Mouse (Mus musculus): ENCODE measurements around the gene Golm1. TPM values are rescaled to one million over a fixed set of nuclear protein-coding genes. Genes with fewer than 3 reads are reported as not detected.

Gene Golm1
- polyA plus RNA-seq, 1 experiment from 2014 or later, result 134 TPM

DNA sequence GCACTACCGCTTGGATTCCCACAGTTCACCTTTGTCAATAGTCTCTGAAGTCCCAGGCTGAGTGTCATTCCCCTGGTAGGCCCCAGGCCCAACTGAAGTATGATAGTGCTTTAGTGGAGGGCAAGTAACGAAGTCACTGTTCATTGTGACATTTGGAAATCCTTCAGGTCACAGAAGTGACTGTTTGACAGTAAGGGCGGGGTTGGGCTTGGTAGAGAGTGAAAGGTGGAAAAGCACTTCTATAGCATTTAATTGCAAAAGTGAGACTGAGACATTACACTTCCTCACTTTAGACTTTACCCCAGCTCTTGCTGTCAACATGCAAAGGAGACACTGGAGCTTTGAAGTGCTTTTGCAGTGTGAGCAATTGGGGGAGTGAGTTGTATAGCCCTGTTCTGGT, 18.4 kb upstream of the Golm1 start, which contains the start of gene 4921517D22Rik:
4921517D22Rik (minus strand) TSS at position 101 of the 400 bp plus-strand sequence.
- 85% methylated on average over 3 of the region's 3 CpGs for WGBS
- Histone ChIP-seq H3K36me3 (no peaks in the 10 kb centered on the region), H3K9me3 (no peaks in the 10 kb centered on the region), H3K4me3 (no peak within 1 kb of the TSS), H3K9ac (replicated peaks) (no peak within 1 kb of the TSS), H3K4me1 (no peaks in the 10 kb centered on the region), H3K4me2 (replicated peaks) (no peak within 1 kb of the TSS), H3K27ac (replicated peaks) (no peak within 1 kb of the TSS), H3K27me3 (0 out of 2 replicates have a peak, but pooled peaks cover 10% of the 10 kb centered on the region)
- ATAC-seq (ENCODE audit: low FRiP score, low read depth), result no peak

DNA sequence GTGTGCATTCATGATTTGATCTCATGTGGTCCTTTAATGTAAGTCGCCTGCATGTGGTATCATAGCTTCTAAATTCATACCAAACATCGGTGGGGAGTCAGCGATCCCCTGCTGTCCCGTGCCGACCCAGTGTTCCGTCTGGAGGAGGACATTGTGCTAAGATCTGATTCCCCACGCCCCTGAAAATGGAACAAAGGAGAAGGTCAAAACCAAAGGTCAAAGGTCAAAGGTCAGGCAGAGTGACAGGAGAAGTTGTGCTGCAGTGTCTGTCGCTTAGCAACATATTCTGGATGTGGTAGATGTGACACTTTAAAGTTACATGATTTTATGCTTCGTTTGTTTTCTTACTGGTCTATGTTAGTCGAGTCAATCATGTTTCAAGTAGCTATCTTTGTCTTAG, 15.9 kb upstream of the Golm1 start:
- no peaks in the 10 kb centered on the region for H3K9me3 ChIP-seq
- no peak overlapping the region for H3K4me3 ChIP-seq
- WGBS, result 23% methylated on average over 10 of the region's 10 CpGs
- no peak overlapping the region for H3K4me2 ChIP-seq (replicated peaks)
- H3K27me3 ChIP-seq, result 0 out of 2 replicates have a peak, but pooled peaks cover 8% of the 10 kb centered on the region
- H3K9ac ChIP-seq (replicated peaks), result no peak overlapping the region
- no peak overlapping the region for H3K27ac ChIP-seq (replicated peaks)
- no peaks in the 10 kb centered on the region for H3K4me1 ChIP-seq
- ATAC-seq (ENCODE audit: low FRiP score, low read depth), result no peak
- no peaks in the 10 kb centered on the region for H3K36me3 ChIP-seq

DNA sequence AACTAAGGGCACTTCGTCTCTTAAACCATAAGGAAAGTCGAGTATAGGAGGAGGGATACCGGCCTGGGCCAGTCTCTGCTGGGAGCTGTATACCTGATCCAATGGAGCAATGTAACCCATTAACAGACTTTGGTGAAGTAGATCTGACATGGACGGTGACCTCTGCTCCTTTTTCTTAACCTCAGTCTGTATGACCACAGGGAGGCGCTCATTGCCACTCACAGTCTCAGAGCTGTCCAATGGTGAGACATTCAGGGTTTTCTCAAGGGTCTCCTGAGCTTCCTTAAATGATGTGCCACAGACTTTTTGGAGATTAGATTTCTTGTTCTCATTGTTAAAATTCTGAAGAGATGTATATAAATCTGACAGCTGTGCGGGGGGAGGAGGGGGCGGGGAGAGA, 15.0 kb upstream of the Golm1 start:
- Histone ChIP-seq H3K4me2 (replicated peaks) (no peak overlapping the region), H3K27me3 (0 out of 2 replicates have a peak, but pooled peaks cover 8% of the 10 kb centered on the region), H3K9me3 (no peaks in the 10 kb centered on the region), H3K36me3 (no peaks in the 10 kb centered on the region), H3K4me1 (no peaks in the 10 kb centered on the region), H3K4me3 (no peak overlapping the region), H3K27ac (replicated peaks) (no peak overlapping the region), H3K9ac (replicated peaks) (no peak overlapping the region)
- no peak for ATAC-seq (ENCODE audit: low FRiP score, low read depth)
- WGBS, result 83% methylated on average over 7 of the region's 7 CpGs

DNA sequence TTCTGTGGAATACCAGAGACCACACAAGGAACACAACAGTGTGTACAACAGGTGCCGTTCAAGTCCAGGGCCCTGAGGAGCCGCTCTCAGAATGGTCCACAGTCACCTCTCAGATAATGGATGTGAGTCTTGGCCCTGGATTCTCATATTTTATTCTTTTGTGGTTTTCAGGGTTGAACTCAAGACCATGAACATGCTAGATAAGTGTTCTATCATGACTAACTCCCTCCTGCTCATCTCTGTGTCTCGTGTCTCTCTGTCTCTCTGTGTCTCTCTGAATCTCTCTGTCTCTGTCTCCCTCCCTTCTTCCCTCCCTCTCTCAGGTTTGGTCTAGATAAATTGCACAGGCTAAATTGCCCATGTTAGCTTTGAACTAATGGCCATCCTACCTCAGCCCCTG, 14.2 kb upstream of the Golm1 start:
- Histone ChIP-seq H3K9me3 (no peaks in the 10 kb centered on the region), H3K9ac (replicated peaks) (no peak overlapping the region), H3K4me2 (replicated peaks) (no peak overlapping the region), H3K27me3 (0 out of 2 replicates have a peak, but pooled peaks cover 8% of the 10 kb centered on the region), H3K27ac (replicated peaks) (no peak overlapping the region), H3K36me3 (no peaks in the 10 kb centered on the region), H3K4me1 (no peaks in the 10 kb centered on the region), H3K4me3 (no peak overlapping the region)
- no peak for ATAC-seq (ENCODE audit: low FRiP score, low read depth)
- WGBS, result 95% methylated on average over 3 of the region's 3 CpGs

DNA sequence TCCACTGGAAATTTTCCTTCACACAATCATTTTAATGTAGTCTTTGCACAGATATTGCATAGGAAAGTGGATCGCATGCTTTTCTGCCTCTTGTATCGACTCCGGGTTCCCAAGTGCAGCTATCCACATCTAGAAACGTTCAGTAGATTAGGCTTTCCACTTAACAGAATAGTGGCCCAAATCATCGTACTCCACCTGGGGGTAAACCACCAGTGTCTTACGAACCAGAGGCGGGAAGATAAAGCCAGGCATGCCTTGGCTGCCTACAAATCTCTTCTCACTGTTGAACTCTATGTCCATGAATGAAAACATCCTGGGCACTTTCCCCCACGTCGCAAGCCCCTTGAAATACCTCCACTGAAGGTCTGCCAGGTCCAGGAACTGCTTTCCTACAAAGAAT, 13.7 kb upstream of the Golm1 start:
- Histone ChIP-seq H3K36me3 (no peaks in the 10 kb centered on the region), H3K27me3 (0 out of 2 replicates have a peak, but pooled peaks cover 8% of the 10 kb centered on the region)
- WGBS, result 88% methylated on average over 9 of the region's 9 CpGs

DNA sequence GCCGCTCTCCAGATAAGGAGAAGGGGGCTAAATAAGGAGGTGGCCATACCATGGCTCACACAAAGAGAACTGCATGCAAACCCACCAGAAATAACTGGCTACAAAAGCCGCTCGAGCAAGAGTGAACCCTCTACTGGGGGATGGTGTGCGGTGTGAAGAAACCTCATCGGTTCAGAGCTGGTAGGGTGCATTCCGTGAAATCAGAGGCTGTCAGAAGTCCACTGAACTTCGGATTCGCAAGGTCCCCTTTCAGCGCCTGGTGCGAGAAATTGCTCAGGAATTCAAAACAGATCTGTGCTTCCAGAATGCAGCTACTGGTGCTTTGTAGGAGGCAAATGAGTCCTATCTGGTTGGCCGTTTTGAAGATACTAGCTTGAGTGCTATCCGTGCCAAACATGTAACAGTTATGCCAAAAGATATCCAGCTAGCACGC, 12.7 kb upstream of the Golm1 start:
- ATAC-seq (ENCODE audit: low FRiP score, low read depth), result no peak
- Histone ChIP-seq H3K4me3 (no peak overlapping the region), H3K4me2 (replicated peaks) (no peak overlapping the region), H3K9me3 (no peaks in the 10 kb centered on the region), H3K27me3 (0 out of 2 replicates have a peak, but pooled peaks cover 1% of the 10 kb centered on the region), H3K4me1 (no peaks in the 10 kb centered on the region), H3K36me3 (no peaks in the 10 kb centered on the region), H3K27ac (replicated peaks) (no peak overlapping the region), H3K9ac (replicated peaks) (no peak overlapping the region)
- 69% methylated on average over 13 of the region's 13 CpGs for WGBS

More for the DNA sequence above, 13.7 kb upstream of the Golm1 start:
- Histone ChIP-seq H3K4me1 (no peaks in the 10 kb centered on the region), H3K4me3 (no peak overlapping the region), H3K9ac (replicated peaks) (no peak overlapping the region), H3K4me2 (replicated peaks) (no peak overlapping the region), H3K9me3 (no peaks in the 10 kb centered on the region), H3K27ac (replicated peaks) (no peak overlapping the region)
- no peak for ATAC-seq (ENCODE audit: low FRiP score, low read depth)

DNA sequence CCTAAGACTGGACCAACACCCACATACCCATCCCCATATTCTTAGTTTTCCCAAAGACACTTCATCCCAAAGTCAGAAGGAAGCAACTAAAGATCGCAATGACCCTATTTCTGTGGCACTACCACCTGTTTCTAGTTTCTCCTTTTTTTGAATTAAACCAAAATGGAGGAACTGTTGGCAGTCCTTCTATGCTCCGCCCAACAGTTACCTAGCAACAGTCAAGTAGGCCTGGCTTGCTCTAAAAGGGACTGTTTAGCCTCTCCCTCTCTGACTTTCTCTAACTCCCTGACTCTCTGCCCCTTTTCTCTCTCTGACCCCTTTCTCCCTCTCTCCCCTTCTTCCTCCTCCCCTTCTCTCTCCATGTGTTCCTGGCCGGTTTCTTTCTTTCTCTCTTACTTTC, 9.6 kb upstream of the Golm1 start:
- H3K4me3 ChIP-seq, result no peak overlapping the region
- H3K27ac ChIP-seq (replicated peaks), result no peak overlapping the region
- 0 out of 2 replicates have a peak, but pooled peaks cover 3% of the 10 kb centered on the region for H3K27me3 ChIP-seq
- no peaks in the 10 kb centered on the region for H3K36me3 ChIP-seq
- no peak overlapping the region for H3K4me2 ChIP-seq (replicated peaks)
- H3K9me3 ChIP-seq, result no peaks in the 10 kb centered on the region
- H3K4me1 ChIP-seq, result no peaks in the 10 kb centered on the region
- H3K9ac ChIP-seq (replicated peaks), result no peak overlapping the region
- no peak for ATAC-seq (ENCODE audit: low FRiP score, low read depth)
- 82% methylated on average over 3 of the region's 3 CpGs for WGBS

DNA sequence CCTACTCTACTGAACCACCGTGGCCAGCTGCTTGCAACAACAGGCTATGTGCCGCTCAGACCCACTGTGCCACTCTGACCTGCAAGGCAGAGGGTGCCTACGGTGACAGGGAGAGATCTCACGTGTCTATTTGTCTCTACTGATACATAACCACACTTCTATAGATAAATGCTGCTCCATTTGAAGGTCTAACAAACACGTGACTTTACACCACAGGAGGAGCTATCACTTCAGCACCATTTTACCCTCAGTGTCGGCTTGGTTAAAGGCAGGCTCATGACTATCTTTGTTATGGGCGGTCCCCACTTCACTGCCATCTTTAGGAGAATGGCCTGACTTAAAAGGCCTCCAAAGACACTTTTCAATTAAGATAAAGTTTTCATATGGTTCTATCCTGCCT, 7.0 kb upstream of the Golm1 start:
- Histone ChIP-seq H3K27me3 (0 out of 2 replicates have a peak, but pooled peaks cover 3% of the 10 kb centered on the region), H3K4me3 (no peak overlapping the region), H3K36me3 (no peaks in the 10 kb centered on the region), H3K4me1 (no peaks in the 10 kb centered on the region), H3K9me3 (no peaks in the 10 kb centered on the region), H3K9ac (replicated peaks) (no peak overlapping the region), H3K4me2 (replicated peaks) (no peak overlapping the region), H3K27ac (replicated peaks) (no peak overlapping the region)
- ATAC-seq (ENCODE audit: low FRiP score, low read depth), result no peak
- 45% methylated on average over 7 of the region's 7 CpGs for WGBS

DNA sequence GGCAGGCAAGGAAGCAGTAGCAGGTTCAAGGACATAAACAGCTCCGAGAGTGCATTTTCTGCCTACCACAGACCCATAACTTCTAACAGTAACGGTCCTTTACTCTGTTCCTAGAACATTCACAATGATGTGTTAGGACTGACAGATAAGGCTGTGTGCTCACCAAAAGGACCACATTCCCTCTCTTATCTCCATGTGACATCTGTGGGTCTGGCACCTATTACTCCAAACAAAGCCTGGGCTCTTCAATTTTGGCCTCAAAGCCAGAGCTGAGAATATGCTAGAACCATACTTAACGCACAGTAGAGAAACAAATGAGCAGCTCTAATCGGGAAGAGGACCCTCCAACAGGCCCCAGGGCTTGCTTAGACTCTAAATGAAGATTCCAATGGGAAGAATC, 4.3 kb upstream of the Golm1 start:
- H3K27ac ChIP-seq (replicated peaks), result no peak overlapping the region
- H3K4me2 ChIP-seq (replicated peaks), result no peak overlapping the region
- H3K27me3 ChIP-seq, result 0 out of 2 replicates have a peak, but pooled peaks cover 3% of the 10 kb centered on the region
- H3K9ac ChIP-seq (replicated peaks), result no peak overlapping the region
- no peaks in the 10 kb centered on the region for H3K4me1 ChIP-seq
- no peaks in the 10 kb centered on the region for H3K36me3 ChIP-seq
- WGBS, result 82% methylated on average over 4 of the region's 4 CpGs
- ATAC-seq (ENCODE audit: low FRiP score, low read depth), result no peak
- no peaks in the 10 kb centered on the region for H3K9me3 ChIP-seq
- H3K4me3 ChIP-seq, result no peak overlapping the region

DNA sequence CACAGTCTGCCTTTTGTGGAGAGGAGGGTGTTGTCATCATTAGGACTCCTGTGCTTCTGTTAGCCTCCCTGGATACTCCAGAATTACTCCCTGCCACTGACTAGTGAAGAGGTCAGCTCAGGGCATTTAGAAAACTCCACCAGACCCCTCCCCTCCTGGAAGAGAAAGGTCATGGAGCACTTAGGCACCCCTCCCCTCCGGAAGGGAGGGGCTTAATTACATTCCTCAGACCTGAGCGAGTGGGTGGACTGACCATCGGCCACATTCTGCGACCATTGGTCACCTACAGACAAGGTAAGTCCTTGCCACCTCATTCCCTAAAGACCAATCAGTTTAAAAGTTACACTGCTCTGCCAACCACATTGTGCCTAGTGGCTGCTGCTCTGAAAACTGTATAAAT, 3.7 kb upstream of the Golm1 start:
- Histone ChIP-seq H3K27ac (replicated peaks) (no peak overlapping the region), H3K9me3 (no peaks in the 10 kb centered on the region), H3K36me3 (no peaks in the 10 kb centered on the region), H3K9ac (replicated peaks) (no peak overlapping the region), H3K4me1 (no peaks in the 10 kb centered on the region), H3K4me2 (replicated peaks) (no peak overlapping the region), H3K27me3 (0 out of 2 replicates have a peak, but pooled peaks cover 3% of the 10 kb centered on the region), H3K4me3 (no peak overlapping the region)
- no peak for ATAC-seq (ENCODE audit: low FRiP score, low read depth)
- 64% methylated on average over 4 of the region's 4 CpGs for WGBS

DNA sequence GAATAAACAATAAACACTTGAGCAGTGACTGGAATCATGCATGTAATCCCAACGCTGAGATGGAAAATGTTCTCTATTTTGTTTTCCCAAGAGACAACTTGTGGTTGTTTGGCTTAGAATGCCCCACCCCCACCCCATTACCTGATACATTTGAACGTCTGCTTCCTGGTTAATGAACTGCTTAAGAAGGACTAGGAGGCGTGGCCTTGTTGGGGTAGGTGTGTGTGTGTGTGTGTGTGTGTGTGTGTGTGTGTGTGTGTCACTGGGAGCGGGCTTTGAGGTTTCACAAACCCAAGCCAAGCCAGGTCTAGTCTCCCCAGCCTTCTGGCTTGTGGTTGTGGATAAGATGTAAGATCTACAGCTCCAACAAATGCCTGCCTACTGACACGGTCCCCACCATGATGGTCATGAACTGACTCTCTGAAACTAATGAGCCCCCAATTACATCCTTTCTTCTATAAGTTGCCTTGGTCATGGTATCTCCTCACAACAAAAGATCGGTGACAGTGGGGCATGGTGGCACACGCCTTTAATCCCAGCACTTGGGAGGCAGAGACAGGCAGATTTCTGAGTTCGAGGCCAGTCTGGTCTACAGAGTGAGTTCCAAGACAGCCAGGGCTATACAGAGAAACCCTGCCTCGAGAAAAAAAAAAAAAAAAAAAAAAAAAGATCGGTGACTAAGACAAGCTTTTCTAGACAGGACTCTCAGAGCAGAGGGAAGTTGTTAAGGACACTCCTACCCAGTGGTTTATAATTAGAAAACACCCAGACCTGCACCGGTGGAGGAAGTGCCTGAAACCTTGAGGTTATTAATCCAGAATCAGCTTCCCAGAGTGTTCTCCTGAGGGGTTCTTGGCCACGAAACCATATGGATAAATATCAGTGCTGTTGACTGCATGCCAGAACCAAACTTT, 962 bp upstream of the Golm1 start:
- no peak overlapping the region for H3K4me2 ChIP-seq (replicated peaks)
- H3K27ac ChIP-seq (replicated peaks), result 0 out of 2 replicates have a peak overlapping the region, but pooled peaks have one; percentile 93
- no peaks in the 10 kb centered on the region for H3K27me3 ChIP-seq
- H3K36me3 ChIP-seq, result no peaks in the 10 kb centered on the region
- no peak overlapping the region for H3K9ac ChIP-seq (replicated peaks)
- peaks cover 15% of the 10 kb centered on the region for H3K4me1 ChIP-seq
- 0 out of 2 replicates have a peak overlapping the region, but pooled peaks have one; percentile 89 for H3K4me3 ChIP-seq
- H3K9me3 ChIP-seq, result no peaks in the 10 kb centered on the region
- WGBS, result 85% methylated on average over 12 of the region's 12 CpGs
- no peak for ATAC-seq (ENCODE audit: low FRiP score, low read depth)

DNA sequence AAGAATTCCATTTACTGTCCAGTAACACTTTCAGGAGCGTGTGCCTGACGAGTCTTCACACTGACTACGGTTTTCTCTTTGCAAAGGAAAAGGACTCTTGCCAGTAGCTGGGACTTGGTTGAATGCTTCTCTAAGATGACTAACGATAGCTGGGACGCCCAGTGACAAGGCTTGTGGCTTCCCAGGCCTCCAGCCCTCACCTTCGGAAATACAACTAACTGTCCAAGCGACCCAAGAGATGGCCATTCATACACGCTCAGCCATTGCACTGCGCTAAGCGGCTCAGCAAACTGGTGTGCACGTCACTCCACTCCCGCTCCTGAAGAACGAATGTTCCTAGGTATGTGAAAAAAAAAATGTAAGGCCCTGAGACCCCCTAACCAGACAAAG, 855 bp downstream of the Golm1 start:
- ATAC-seq (ENCODE audit: low FRiP score, low read depth), result no peak
- Histone ChIP-seq H3K4me1 (peaks cover 18% of the 10 kb centered on the region), H3K36me3 (no peaks in the 10 kb centered on the region), H3K4me3 (peak overlapping the region; percentile 89), H3K4me2 (replicated peaks) (peak overlapping the region; percentile 73), H3K9ac (replicated peaks) (peak overlapping the region; percentile 93), H3K27me3 (no peaks in the 10 kb centered on the region), H3K9me3 (no peaks in the 10 kb centered on the region), H3K27ac (replicated peaks) (peak overlapping the region; percentile 93)
- under 1% methylated on average over 13 of the region's 13 CpGs for WGBS

Measured in midbrain, embryonic 12.5 days (tissue).